Mouse (Mus musculus) lung, embryonic 16.5 days (tissue): ENCODE measurements around the gene Tapbp. TPM values are rescaled to one million over a fixed set of nuclear protein-coding genes. Genes with fewer than 3 reads are reported as not detected.

Source experiments
- ATAC-seq: fragments of 200-750 bp; cut with Nextera tagmentation; 2 replicates; pipeline ENCODE4 v1.8.0; 2017; ENCODE audit warnings: low read depth, mild to moderate bottlenecking, moderate library complexity
- H3K27ac ChIP-seq: fragments of 300-500 bp; sonication (generic); 2 replicates; pipeline ENCODE4 v1.5.1; 2014; ENCODE audit warnings: mild to moderate bottlenecking, control low read depth, low read length
- H3K27me3 ChIP-seq: fragments of 300-500 bp; sonication (generic); 2 replicates; pipeline ENCODE4 v1.6.1; 2014; ENCODE audit warnings: low read depth, low read length, mixed read lengths; ENCODE audit not compliant: control insufficient read depth, insufficient read depth
- H3K36me3 ChIP-seq: fragments of 300-500 bp; sonication (generic); 2 replicates; pipeline ENCODE4 v1.6.1; 2014; ENCODE audit warnings: low read length; ENCODE audit not compliant: control insufficient read depth, insufficient read depth
- H3K4me1 ChIP-seq: fragments of 300-500 bp; sonication (generic); replicated peaks from 2 replicates; pipeline ENCODE4 v1.6.1; 2014; ENCODE audit warnings: low read length, mixed read lengths; ENCODE audit not compliant: control insufficient read depth, insufficient read depth
- H3K4me2 ChIP-seq: fragments of 300-500 bp; sonication (generic); 2 replicates; pipeline ENCODE4 v1.6.1; 2014; ENCODE audit warnings: low read depth, low read length, control low read depth
- H3K4me3 ChIP-seq: fragments of 300-500 bp; sonication (generic); 2 replicates; pipeline ENCODE4 v1.5.1; 2014; ENCODE audit warnings: mild to moderate bottlenecking, low read length, control low read depth
- H3K9ac ChIP-seq: fragments of 300-500 bp; sonication (generic); 2 replicates; pipeline ENCODE4 v1.6.1; 2014; ENCODE audit warnings: low read length, control low read depth
- H3K9me3 ChIP-seq: fragments of 300-500 bp; sonication (generic); 2 replicates; pipeline ENCODE4 v1.6.1; 2016; ENCODE audit warnings: low read length; ENCODE audit not compliant: control insufficient read depth
- WGBS: fragments of 180-500 bp; shearing (Covaris S2); extraction: QIAGEN DNeasy Blood & Tissue Kit; methylation state at CpG from one replicate; pipeline ENCODE4 v1.1.7; 2014; 5-methylcytosine and 5-hydroxymethylcytosine counted together
- polyA plus RNA-seq: library from polyadenylated mRNA; unstranded; fragments of >200 nt; fragmentation: Nextera tagmentation; extraction: Ambion mirVana; gene quantifications from 2 replicates; pipeline ENCODE4 v1.2.1, GENCODE M21; 2015

Gene Tapbp
- polyA plus RNA-seq, 1 experiment from 2014 or later, result 57.7 TPM

- Histone ChIP-seq H3K9ac (no peak overlapping the region), H3K27me3 (no peaks in the 10 kb centered on the region), H3K36me3 (peaks cover 5% of the 10 kb centered on the region), H3K9me3 (no peaks in the 10 kb centered on the region), H3K4me3 (no peak overlapping the region), H3K4me1 (peaks cover 20% of the 10 kb centered on the region), H3K27ac (no peak overlapping the region), H3K4me2 (no peak overlapping the region)
- 69% methylated on average over 17 of the region's 17 CpGs for WGBS
- ATAC-seq, result no peak
These were observed 10.7 kb downstream of the Tapbp start for GRCm38 (mm10) chr17:33926207-33926932.

- Histone ChIP-seq H3K4me2 (peak overlapping the region; percentile 94), H3K4me3 (peak overlapping the region; percentile 82), H3K36me3 (peaks cover 8% of the 10 kb centered on the region), H3K4me1 (peaks cover 22% of the 10 kb centered on the region), H3K27ac (no peak overlapping the region), H3K9me3 (no peaks in the 10 kb centered on the region), H3K27me3 (no peaks in the 10 kb centered on the region), H3K9ac (peak overlapping the region; percentile 91)
- WGBS, result 57% methylated on average over 21 of the region's 21 CpGs
- ATAC-seq, result no peak
These were observed 12.7 kb downstream of the Tapbp start for GRCm38 (mm10) chr17:33928251-33928947.

- Histone ChIP-seq H3K4me3 (peak within 1 kb of the TSS; percentile 82), H3K4me1 (peaks cover 22% of the 10 kb centered on the region), H3K9ac (peak within 1 kb of the TSS; percentile 91), H3K36me3 (peaks cover 8% of the 10 kb centered on the region), H3K4me2 (peak within 1 kb of the TSS; percentile 94), H3K9me3 (no peaks in the 10 kb centered on the region), H3K27ac (peak within 1 kb of the TSS; percentile 99), H3K27me3 (no peaks in the 10 kb centered on the region)
- ATAC-seq, result peak; percentile 87
- under 1% methylated on average over 70 of the region's 80 CpGs for WGBS
These were observed 13.9 kb downstream of the Tapbp start, which contains the start of gene Rgl2 for GRCm38 (mm10) chr17:33929371-33930279. Gene Rgl2 (plus strand): TSS chr17:33929543.

GRCm38 (mm10) chr17:33930280-33931158, 14.8 kb downstream of the Tapbp start:
- H3K27ac ChIP-seq, result peak overlapping the region; percentile 99
- H3K4me3 ChIP-seq, result peak overlapping the region; percentile 82
- WGBS, result under 1% methylated on average over 38 of the region's 45 CpGs
- H3K27me3 ChIP-seq, result no peaks in the 10 kb centered on the region
- H3K9me3 ChIP-seq, result no peaks in the 10 kb centered on the region
- peaks cover 22% of the 10 kb centered on the region for H3K4me1 ChIP-seq
- ATAC-seq, result peak; percentile 16
- peaks cover 10% of the 10 kb centered on the region for H3K36me3 ChIP-seq
- H3K4me2 ChIP-seq, result peak overlapping the region; percentile 94
- H3K9ac ChIP-seq, result peak overlapping the region; percentile 91

GRCm38 (mm10) chr17:33931159-33931866, 15.6 kb downstream of the Tapbp start:
- Histone ChIP-seq H3K4me1 (peaks cover 22% of the 10 kb centered on the region), H3K27ac (peak overlapping the region; percentile 22; the same call in 1 of the 2 replicates), H3K4me3 (peak overlapping the region; percentile 82), H3K27me3 (no peaks in the 10 kb centered on the region), H3K36me3 (peaks cover 12% of the 10 kb centered on the region), H3K9me3 (no peaks in the 10 kb centered on the region), H3K9ac (peak overlapping the region; percentile 91), H3K4me2 (peak overlapping the region; percentile 94)
- no peak for ATAC-seq
- 35% methylated on average over 18 of the region's 18 CpGs for WGBS

GRCm38 (mm10) chr17:33931947-33932346, 16.2 kb downstream of the Tapbp start:
- H3K4me2 ChIP-seq, result no peak overlapping the region
- peaks cover 12% of the 10 kb centered on the region for H3K36me3 ChIP-seq
- H3K27ac ChIP-seq, result no peak overlapping the region
- ATAC-seq, result no peak
- 90% methylated on average over 11 of the region's 11 CpGs for WGBS
- no peak overlapping the region for H3K4me3 ChIP-seq
- no peaks in the 10 kb centered on the region for H3K27me3 ChIP-seq
- no peak overlapping the region for H3K9ac ChIP-seq
- H3K4me1 ChIP-seq, result peaks cover 22% of the 10 kb centered on the region
- no peaks in the 10 kb centered on the region for H3K9me3 ChIP-seq

GRCm38 (mm10) chr17:33932448-33932847, 16.7 kb downstream of the Tapbp start:
- Histone ChIP-seq H3K9me3 (no peaks in the 10 kb centered on the region), H3K4me3 (no peak overlapping the region), H3K27ac (no peak overlapping the region), H3K4me2 (no peak overlapping the region), H3K36me3 (peaks cover 16% of the 10 kb centered on the region), H3K9ac (no peak overlapping the region), H3K4me1 (peaks cover 22% of the 10 kb centered on the region), H3K27me3 (no peaks in the 10 kb centered on the region)
- ATAC-seq, result no peak
- 81% methylated on average over 14 of the region's 14 CpGs for WGBS

GRCm38 (mm10) chr17:33932970-33933369, 17.3 kb downstream of the Tapbp start:
- Histone ChIP-seq H3K9me3 (no peaks in the 10 kb centered on the region), H3K27ac (no peak overlapping the region), H3K4me3 (no peak overlapping the region), H3K4me1 (peaks cover 20% of the 10 kb centered on the region), H3K9ac (no peak overlapping the region), H3K27me3 (no peaks in the 10 kb centered on the region), H3K4me2 (no peak overlapping the region), H3K36me3 (peaks cover 18% of the 10 kb centered on the region; the same call in 1 of the 2 replicates)
- no peak for ATAC-seq
- WGBS, result 90% methylated on average over 15 of the region's 15 CpGs
